Mouse (Mus musculus) gastrocnemius, postnatal 25 days (tissue): ENCODE measurements at regions not wholly inside any gene's neighbourhood (a gene's known extent, or its start where the extent isn't known, plus 50 kb on each side); places are given as distances from the start of the nearest gene placed in this dataset.
A peak's percentile ranks its signal among the peaks of the same experiment; 100 is the strongest.

Experiments
- DNase-seq: peaks from one replicate; pipeline ENCODE4 v3.0.0; 2022

DNA sequence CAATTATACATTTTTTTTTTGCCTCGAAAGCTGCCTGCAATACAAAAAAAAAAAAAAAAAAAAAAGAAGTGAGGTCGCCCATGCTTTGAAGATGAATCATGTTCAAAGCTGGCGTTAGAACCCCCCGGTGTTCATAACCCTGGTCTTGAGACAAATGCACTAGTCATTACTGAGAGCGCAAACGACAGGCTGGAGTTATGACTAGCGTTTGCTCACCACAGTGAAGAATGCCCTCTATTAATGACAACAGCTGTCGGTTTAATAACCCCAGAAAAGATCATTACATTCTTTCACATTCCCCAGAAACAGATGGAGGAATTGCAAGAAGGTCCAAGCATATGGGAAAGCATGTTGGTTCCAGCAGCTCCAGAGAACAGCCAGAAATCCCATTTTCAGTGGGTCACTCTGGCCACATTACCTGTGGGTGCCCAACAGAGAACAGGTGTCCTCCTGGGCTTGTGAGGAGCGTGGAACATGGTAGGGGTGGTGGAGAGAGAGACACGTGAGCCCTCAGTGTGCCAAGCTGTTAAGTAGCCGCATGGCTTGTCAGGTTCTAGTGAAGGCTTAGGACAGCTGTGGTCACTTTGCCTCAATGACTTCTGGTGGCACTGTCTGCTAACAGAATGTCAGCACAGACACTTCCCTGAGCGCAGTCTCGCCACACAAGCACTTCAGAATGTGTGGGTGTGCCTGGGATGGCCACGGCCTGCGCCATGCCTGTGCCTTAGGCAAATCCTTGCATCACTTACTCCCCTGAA is 60.4 kb downstream of the Aipl1 start:
- DNase-seq = no peak

DNA sequence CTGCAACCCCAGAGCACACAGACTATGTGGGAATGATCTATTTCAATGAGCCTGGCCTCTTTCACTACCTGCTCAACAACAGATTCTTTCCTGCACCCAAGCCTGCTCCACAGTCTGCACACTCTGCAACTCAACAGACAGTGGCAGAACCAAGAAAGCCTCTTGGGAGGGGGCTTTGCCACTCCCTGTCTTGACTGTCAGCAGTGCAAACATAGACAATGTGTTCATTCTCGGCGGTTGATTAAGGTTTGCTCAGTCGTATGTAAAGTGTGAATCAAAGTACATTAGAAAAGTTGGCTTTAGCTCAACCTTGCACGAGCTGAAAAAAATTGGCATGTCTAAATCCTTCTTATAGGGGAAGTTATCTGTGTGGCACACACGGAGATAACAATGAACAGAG is 66.0 kb downstream of the Aipl1 start:
- DNase-seq = no peak

- DNase-seq = no peak
Observed at GRCm38 (mm10) chr11:71962306-71962705, 75.0 kb downstream of the Aipl1 start.

GRCm38 (mm10) chr11:71952533-71952932 is 84.8 kb downstream of the Aipl1 start:
- no peak for DNase-seq

- no peak for DNase-seq
Observed at GRCm38 (mm10) chr11:71947161-71947560, 90.1 kb downstream of the Aipl1 start.

DNA sequence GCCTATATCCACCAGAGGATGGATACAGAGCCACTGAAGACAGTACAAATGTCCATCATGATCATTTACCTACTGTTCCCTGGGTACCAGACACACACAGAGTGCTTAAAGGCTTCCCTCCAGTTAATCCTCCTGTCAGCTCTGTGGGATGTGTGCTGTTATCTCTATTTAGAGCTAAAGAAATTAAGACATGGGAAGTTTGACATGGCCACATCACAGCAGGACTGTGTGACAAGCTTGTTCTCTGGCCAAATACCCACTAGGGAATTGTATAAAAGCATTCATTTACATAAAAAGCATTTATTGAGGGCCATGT is 92.3 kb downstream of the Aipl1 start:
- no peak for DNase-seq

DNA sequence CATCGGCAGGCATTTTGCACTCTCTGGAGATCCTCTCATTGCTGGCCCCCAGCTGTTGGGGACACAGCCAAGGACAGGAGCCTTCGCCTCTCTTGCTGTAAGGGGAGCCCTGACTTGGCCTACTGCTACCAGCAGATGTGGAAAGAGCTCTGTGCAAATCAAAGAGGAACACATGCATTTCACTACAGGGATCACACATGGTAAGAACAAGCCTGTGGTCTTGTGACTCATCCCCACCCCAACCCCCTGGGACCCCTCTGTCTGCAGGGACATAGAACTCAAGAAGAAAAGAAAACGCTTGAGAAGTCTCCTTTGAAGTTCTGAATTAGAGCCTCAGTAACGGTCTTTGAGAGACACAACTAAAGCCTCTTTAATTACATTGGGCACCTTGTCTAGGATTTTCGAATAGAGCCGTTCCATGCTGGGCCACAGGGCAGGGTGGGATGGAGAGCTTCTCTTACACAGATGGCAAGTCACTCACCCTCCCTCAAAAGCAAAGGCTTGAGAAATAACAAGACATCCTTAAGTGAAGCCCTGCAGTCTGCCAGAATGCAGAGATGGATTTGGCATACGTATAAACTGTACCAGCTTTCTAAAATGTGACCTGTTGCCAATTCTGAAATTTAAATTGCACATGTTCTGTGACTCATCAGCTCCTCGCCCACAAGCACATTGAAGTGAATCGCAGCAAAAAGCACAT is 92.8 kb downstream of the Aipl1 start:
- DNase-seq = no peak

DNA sequence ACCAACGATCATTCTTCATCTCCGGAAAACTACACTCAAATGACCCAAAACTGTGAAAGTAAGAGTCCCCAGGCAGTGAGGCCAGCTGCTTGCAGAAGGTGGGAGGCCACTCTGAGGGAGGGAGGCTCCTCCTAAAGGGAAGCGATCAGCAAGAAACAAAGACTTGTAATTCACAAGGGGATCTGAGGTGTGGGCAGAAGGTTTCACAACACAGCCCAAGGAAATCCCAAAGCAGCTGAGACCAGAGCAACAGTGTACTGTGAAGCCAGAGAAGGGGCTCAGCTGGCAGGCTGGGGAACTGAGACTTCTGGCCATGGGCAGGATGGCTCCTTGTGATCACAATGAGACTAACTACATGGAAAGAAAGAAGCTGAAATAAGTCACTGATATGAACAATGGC is 93.8 kb downstream of the Aipl1 start:
- no peak for DNase-seq

DNA sequence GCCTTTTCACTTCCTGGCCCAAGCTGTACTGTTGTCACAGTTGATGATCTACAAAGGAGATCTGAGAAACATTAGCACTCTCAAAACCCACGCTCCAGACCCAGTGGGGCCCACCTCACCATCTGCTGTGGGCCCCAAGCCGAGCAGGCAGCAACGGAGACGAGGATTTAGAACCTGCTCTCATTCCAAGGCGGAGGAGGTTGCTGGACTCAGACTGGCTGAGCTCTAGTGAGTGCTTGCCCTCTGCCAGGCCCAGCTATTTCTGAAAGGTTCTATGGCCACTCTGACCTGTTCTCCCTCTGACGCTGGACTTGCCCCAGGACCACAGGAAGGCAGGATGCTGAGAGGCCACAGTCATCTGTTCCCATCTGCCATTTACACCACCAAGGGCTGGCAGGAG is 98.2 kb downstream of the Aipl1 start:
- no peak for DNase-seq

DNA sequence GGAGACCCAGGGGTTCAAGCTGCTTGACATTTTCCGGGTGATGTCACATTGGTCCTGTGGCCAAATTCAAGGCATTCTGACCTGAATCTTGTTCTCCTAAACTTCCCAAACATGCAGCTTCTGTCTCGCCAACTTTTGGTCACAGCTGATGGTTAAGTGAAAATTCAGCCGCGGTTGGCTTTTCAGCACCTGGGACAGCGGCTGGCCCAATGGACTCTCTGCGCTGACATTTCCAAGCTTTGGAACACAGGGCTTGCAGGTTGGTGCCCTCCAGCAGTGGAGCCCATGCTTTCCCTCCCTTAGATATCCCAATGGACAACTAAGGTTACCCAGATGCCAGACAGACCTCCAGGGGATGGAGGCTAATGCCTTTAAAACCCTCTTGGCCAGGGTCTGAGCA is 100.2 kb downstream of the Aipl1 start:
- DNase-seq = no peak

DNA sequence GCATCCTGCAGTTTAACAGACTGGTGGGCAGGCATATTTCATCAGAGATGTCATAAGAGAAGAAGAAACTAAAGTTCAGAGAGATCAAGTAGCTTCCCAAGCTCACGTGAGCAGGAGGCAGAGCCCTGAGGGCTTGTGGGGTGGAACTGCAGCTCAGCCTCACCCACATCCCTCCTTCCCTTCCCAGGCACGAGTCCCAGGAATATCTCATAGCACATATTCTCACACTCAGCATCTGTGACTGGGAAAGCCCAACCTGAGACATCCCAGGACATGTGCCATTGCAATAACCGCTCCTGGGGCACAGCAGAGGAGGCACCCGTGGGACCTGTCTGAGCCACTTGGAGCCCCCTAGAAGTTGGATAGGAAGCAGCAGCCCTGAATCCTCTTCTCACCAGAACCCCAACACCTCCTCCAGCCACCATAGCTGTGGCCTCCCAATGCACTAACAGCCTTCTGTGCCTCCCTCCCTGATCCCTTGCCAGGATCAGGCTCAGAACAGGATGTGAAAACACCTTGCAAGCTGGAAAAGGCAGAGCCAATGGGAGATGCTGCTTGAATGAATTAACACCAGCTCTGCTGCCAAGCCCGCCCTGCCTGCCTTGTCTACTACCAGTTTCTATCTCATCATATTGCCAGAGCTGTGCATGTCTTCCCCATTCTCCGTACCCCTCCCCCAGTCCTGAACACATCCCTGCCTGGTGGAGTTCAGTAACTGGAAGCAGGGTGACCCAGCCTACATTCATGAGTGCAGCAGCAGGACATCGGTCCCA is 107.4 kb downstream of the Aipl1 start:
- DNase-seq = no peak

GRCm38 (mm10) chr11:71914665-71915064 is 122.6 kb downstream of the Aipl1 start:
- DNase-seq = no peak

GRCm38 (mm10) chr11:71912626-71913025 is 124.7 kb downstream of the Aipl1 start:
- no peak for DNase-seq

- DNase-seq = no peak
Observed at GRCm38 (mm10) chr11:71911284-71911683, 126.0 kb downstream of the Aipl1 start.

GRCm38 (mm10) chr11:71908616-71909015 is 128.7 kb downstream of the Aipl1 start:
- DNase-seq = no peak

- no peak for DNase-seq
Observed at GRCm38 (mm10) chr11:71903020-71903410, 134.3 kb downstream of the Aipl1 start.

DNA sequence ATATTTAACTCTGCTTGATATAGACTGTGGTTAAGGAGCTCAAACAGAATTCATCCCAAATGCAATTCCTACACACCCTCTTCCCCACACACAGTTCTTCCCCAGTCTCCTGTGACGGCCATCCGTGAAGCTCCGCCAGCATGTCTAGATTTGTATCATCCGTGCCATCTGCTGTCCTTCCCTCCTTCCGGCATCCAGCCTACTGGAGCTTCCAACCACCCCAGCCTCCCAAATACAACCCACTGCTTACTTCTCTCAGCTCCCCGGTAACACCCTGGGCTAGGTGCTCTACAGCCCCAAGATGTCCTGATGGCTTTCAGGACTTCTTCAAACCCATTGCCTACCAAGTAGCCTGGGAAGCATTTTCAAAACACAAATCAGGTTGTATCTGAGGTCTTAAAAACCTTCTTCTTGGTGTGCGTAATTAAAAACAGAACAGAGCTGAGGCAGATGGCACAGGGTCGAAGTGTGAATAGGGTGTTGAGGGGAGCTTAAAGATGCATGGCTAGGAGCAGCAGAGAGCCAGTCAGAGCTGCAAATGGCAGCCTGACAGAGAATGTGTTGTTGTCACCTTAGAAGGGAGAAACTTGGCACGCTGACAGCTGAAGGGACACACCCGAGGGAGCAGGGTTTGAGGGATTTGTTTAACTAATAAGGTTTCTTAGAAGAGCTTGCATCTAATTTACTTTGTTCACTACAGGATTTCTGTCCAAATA is 134.8 kb downstream of the Aipl1 start:
- no peak for DNase-seq

DNA sequence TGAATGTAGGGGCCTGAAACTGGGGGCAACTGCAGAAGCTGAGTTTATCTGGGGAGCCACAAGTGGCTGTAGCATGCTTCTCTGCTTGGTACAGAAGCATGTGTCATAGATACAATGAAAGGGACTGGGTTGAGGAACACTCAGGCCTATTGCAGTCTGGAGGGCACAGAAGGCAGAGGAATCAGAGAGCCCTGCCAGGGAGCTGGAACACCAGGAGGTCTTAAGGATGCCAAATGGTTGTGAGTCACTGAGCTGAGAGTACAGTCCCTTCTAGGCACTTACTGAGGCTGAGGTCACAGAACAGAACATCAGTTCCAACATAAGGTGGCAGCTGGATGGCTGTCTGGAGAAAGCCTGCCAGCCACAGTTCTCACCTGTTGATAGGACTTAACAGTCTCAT is 136.5 kb downstream of the Aipl1 start:
- peak; percentile 14 for DNase-seq

DNA sequence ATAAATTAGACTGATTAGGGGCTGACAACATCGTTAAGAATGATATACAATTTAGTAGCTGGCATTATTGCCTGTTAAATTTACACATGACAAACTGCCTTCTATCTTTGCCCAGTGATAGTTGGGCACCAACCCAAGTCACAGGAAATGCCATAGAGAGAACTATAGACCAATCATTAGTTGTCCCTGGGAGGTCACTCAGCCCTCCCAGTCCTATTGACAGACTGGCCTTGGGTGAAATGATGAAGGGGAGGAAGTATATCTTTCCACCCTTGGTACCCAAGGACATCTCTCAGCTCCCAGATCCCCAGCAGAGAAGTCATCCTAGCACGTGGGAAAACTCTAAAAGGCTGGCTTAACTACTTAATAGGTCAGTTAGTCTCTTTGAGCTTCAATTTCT is 139.8 kb downstream of the Aipl1 start:
- no peak for DNase-seq

GRCm38 (mm10) chr11:71897141-71897540 is 140.2 kb downstream of the Aipl1 start:
- no peak for DNase-seq

DNA sequence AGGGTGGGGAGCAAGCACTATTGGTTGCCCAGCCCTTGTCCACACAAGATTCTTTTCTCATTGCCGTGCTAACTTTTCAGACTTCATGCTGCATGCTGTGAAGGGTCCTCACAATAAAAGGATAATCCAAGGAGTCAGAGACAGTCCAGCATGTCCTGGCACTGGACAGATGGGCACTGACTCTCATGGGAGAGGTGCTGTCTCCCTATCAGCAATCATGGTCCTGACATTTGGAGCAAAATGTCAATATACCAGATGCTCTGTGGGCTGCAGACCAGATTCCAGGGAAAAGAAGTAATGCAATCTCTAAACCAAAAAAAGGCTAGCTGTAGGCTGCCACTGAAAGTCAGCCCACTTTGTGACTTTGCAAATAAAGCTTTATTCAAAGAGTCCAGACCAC is 141.5 kb downstream of the Wscd1 start:
- no peak for DNase-seq

DNA sequence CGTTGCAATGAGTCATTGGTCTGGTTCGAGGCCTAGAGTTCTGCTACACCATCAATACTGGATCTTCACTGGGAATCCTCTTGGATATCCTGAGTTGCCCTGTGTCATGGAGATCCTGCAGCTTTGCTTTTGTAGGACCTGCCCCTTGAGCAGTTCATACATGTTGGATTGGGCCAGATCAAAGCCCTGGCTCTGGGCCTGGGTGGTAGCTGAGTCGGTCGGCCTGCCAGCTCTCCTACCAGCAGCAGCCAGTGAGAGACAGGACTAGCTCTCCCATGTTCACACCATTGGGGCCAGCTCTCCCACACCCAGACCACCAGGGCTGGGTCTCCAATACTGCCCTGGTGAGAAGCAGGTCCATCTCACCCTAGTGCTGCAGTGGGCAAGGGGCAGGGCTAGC is 139.4 kb downstream of the Wscd1 start:
- DNase-seq = no peak

DNA sequence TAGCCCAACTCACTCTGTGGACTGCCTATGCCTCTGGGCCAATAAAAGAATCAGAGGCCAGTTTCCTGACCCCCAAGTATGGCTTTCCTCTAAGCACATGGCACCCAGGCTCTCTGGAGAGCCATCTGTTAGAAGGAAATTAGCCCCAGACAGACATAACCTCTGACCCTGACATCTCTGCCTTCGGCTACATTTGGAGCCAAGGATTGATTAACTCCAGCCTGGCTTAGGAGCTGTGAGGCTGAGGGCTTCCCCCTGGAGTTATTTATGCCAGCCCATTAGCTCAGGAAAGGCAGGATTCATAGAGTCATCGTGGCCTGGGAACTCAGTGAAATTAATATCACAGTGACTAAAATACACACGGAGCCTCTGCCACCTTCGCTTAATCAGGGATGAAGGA is 137.5 kb downstream of the Wscd1 start:
- no peak for DNase-seq
